Mouse (Mus musculus): ENCODE data around the gene Tns3.

GRCm38 (mm10) chr11:8700641-8701221 is 36.4 kb upstream of the Tns3 start:
- no peak for TF ChIP-seq CTCF (IDR thresholded peaks at IDR 0.05; ENCODE audit: low read depth, low read length)
- TF ChIP-seq POLR2A (IDR thresholded peaks at IDR 0.05; ENCODE audit: extremely low read depth, insufficient read depth, low read length), result no peak
